Mouse (Mus musculus): Measurements from ENCODE around the gene Fam83f. TPM values are rescaled to one million over a fixed set of nuclear protein-coding genes. Genes with fewer than 3 reads are reported as not detected.

The Fam83f gene
- 2.5 and 3.6 TPM in 2 replicates for polyA plus RNA-seq (2012; rRNA removed)

GRCm38 (mm10) chr15:80671295-80672252, at the start of gene Fam83f:
Gene Fam83f, plus strand, starts transcription at chr15:80671847.

GRCm38 (mm10) chr15:80710608-80711363, 39.1 kb downstream of the Fam83f start, which contains the start of gene Tnrc6b:
Gene Tnrc6b, plus strand, starts transcription at chr15:80711313.

Other genes with a start within 250 kb of the Fam83f start
- gene Enthd1, start 106.7 kb upstream of the Fam83f start, polyA plus RNA-seq (2012; rRNA removed) = not detected in 2 replicates
- gene Grap2, start 99.3 kb upstream of the Fam83f start, polyA plus RNA-seq (2012; rRNA removed) = 3.6 and 5.0 TPM in 2 replicates
- gene Tnrc6b, start 39.5 kb downstream of the Fam83f start, polyA plus RNA-seq (2012; rRNA removed) = 4.5 and 5.7 TPM in 2 replicates